In genomic region chr6:127546676-127547075, GRCm38 (mm10) we compare ENCODE assay signal across 10 mouse cellular contexts. TPM values are rescaled to one million over a fixed set of nuclear protein-coding genes. Genes with fewer than 3 reads are reported as not detected.
DNase-seq lines count a peak whose midpoint lies in the region; ATAC-seq lines count a peak whose summit lies in the region.
"Had no signal": no experiment of that assay in that cellular context is flagged by ENCODE, and none has a peak within 500 bp of the region (broad histone marks: within the 10 kb centered on the region; RNA-seq: fewer than 3 reads in every experiment).

No protein-coding gene starts in this region.

- H3K9ac ChIP-seq in stomach, embryonic 16.5 days (ENCODE audit: low read length), result no peak overlapping the region
- H3K9ac ChIP-seq: embryonic facial prominence, embryonic 13.5 days had no signal

- 38% methylated on average over 4 of the region's 4 CpGs for WGBS in stomach, embryonic 16.5 days

- H3K36me3 ChIP-seq in stomach, embryonic 16.5 days (ENCODE audit: control insufficient read depth, insufficient read depth, low read length), result no peaks in the 10 kb centered on the region
- H3K36me3 ChIP-seq: embryonic facial prominence, embryonic 13.5 days had no signal

- ATAC-seq in stomach, embryonic 16.5 days (ENCODE audit: insufficient read depth, low FRiP score), result peak; percentile 69; the same call in 1 of the 2 replicates
- no peak for ATAC-seq in inflammation-experienced regulatory T-cells, adult 6 months
- ATAC-seq: intestine, postnatal 0 days had no signal

- DNase-seq in testis, postnatal 10 days (ENCODE audit: low spot score), result peak; percentile 71
- DNase-seq in testis, postnatal 14 days (ENCODE audit: low spot score), result no peak
- peak; percentile 66 for DNase-seq in gastrocnemius, postnatal 14 days
- peak; percentile 89 for DNase-seq in kidney, postnatal 14 days
- DNase-seq in spleen, postnatal 4 days (ENCODE audit: low spot score in 2 of 2), result no peak
- DNase-seq: thymus, postnatal 4 days had no signal

- no peak overlapping the region for H3K27ac ChIP-seq in stomach, embryonic 16.5 days (ENCODE audit: low read length)
- H3K27ac ChIP-seq: embryonic facial prominence, embryonic 13.5 days had no signal

- H3K27me3 ChIP-seq in stomach, embryonic 16.5 days (ENCODE audit: control insufficient read depth, insufficient read depth, low read length), result no peaks in the 10 kb centered on the region; the same call in 1 of the 2 replicates

- no peaks in the 10 kb centered on the region for H3K9me3 ChIP-seq in stomach, embryonic 16.5 days (replicated peaks; ENCODE audit: control insufficient read depth, low read length)
- H3K9me3 ChIP-seq: embryonic facial prominence, embryonic 13.5 days had no signal

- no peak overlapping the region for H3K4me2 ChIP-seq in stomach, embryonic 16.5 days (ENCODE audit: low read depth, low read length)
- H3K4me2 ChIP-seq: embryonic facial prominence, embryonic 13.5 days had no signal

- H3K4me1 ChIP-seq in stomach, embryonic 16.5 days (ENCODE audit: control insufficient read depth, insufficient read depth, low read length), result peaks cover 6% of the 10 kb centered on the region

- intact Hi-C loops in gastrocnemius, postnatal 14 days (cut with DNase I; ENCODE audit: low total_unique reads), result loop anchor here (10.0 kb wide), 1 partner anchor 388 kb away; no protein-coding TSS in a partner anchor

- H3K4me3 ChIP-seq in stomach, embryonic 16.5 days (replicated peaks; ENCODE audit: low read length), result no peak overlapping the region
- H3K4me3 ChIP-seq: embryonic facial prominence, embryonic 13.5 days had no signal

RNA-seq across cellular contexts. Expression of gene Cracr2a, which starts 14.5 kb away (rescaled TPM):
- under 1 TPM; 0.42 to 0.94 TPM for total RNA-seq in gastrocnemius, postnatal 14 days (2021)
- 3.1 and 3.7 TPM in 2 replicates for polyA plus RNA-seq in stomach, embryonic 16.5 days (2015; fragmentation: Nextera tagmentation; extraction: Ambion mirVana)
- polyA plus RNA-seq in inflammation-experienced regulatory T-cells, adult 6 months (2017; shearing (Covaris generic)), result 10 to 100 TPM; 11.7 to 14.8 (median 12.9) TPM

Comparison
In these comparisons a context has a peak if more than half of its experiments do, and no peak if none do; other contexts are left out.
1. DNase-seq: peak in testis, postnatal 10 days (single experiment), gastrocnemius, postnatal 14 days (single experiment) and kidney, postnatal 14 days (single experiment); none in testis, postnatal 14 days (single experiment) and spleen, postnatal 4 days (0 of 2).